Mouse (Mus musculus): ENCODE measurements at regions not wholly inside any gene's neighbourhood (a gene's known extent, or its start where the extent isn't known, plus 50 kb on each side); places are given as distances from the start of the nearest gene placed in this dataset.

- Histone ChIP-seq H3K4me3 (replicated peaks in 1 of 3; ENCODE audit: low read depth in 2 of 3, low read length in 2 of 3, poor library complexity in 1 of 3) (no peak overlapping the region), H3K9me3 (replicated peaks; ENCODE audit: low read length) (no peaks in the 10 kb centered on the region), H3K9ac (ENCODE audit: insufficient read depth, low read depth) (no peak overlapping the region), H3K79me2 (replicated peaks; ENCODE audit: control insufficient read depth, extremely low read depth, insufficient read depth, poor library complexity, severe bottlenecking) (no peaks in the 10 kb centered on the region), H3K27ac (ENCODE audit: insufficient read depth, low read depth) (no peak overlapping the region), H3K4me1 (ENCODE audit: control insufficient read depth in 1 of 2, insufficient read depth in 2 of 2) (no peaks in the 10 kb centered on the region), H3K36me3 (replicated peaks in 1 of 2; ENCODE audit: control insufficient read depth in 1 of 2, insufficient read depth in 1 of 2, low read length in 1 of 2) (no peaks in the 10 kb centered on the region), H3K27me3 (replicated peaks) (no peaks in the 10 kb centered on the region), H3K4me2 (ENCODE audit: insufficient read depth, low read depth, poor library complexity, severe bottlenecking) (no peak overlapping the region)
- DNase-seq (ENCODE audit: extremely low read depth) = no peak
- TF ChIP-seq MAFK (IDR thresholded peaks at IDR 0.05; ENCODE audit: insufficient replicate concordance, low read length) = no peak
- TF ChIP-seq IRF4 (IDR thresholded peaks at IDR 0.05; ENCODE audit: low read depth, low read length) = no peak
- no peak for TF ChIP-seq TCF12 (IDR thresholded peaks at IDR 0.05; ENCODE audit: low read depth, low read length)
- no peak for TF ChIP-seq USF1 (IDR thresholded peaks at IDR 0.05; ENCODE audit: low read depth, low read length)
- no peak for TF ChIP-seq MEF2A (IDR thresholded peaks at IDR 0.05; ENCODE audit: borderline replicate concordance, low read depth, low read length)
- no peak for TF ChIP-seq POLR2A (IDR thresholded peaks at IDR 0.05; ENCODE audit: low read depth, low read length)
- TF ChIP-seq RCOR1 (conservative IDR thresholded peaks at IDR 0.05; ENCODE audit: low read depth, low read length) = no peak
- no peak for TF ChIP-seq USF2 (conservative IDR thresholded peaks at IDR 0.05; ENCODE audit: low read depth, low read length)
- TF ChIP-seq MYC (IDR thresholded peaks at IDR 0.05; ENCODE audit: low read depth, low read length) = no peak
- TF ChIP-seq ZNF384 (IDR thresholded peaks at IDR 0.05; ENCODE audit: low read depth, low read length) = no peak
- TF ChIP-seq RAD21 (IDR thresholded peaks at IDR 0.05; ENCODE audit: low read depth, low read length) = no peak
- TF ChIP-seq E2F4 (IDR thresholded peaks at IDR 0.05; ENCODE audit: insufficient replicate concordance, low read depth, low read length) = no peak
- no peak for TF ChIP-seq ZC3H11A (IDR thresholded peaks at IDR 0.05; ENCODE audit: low read depth, low read length)
- dilution Hi-C loops (cut with MboI; ENCODE audit: extremely low pct_ligation_motif_present, extremely low pct_unique_long_range_greater_than_20kb, low sequenced_read_pairs) (no loop called here), in situ Hi-C loops (cut with MboI; ENCODE audit: low pct_ligation_motif_present, low pct_unique_long_range_greater_than_20kb, low sequenced_read_pairs) (no loop called here)
Observed at GRCm38 (mm10) chr1:57666179-57666693, 107.7 kb upstream of the Spats2l start.

- H3K79me2 ChIP-seq (replicated peaks; ENCODE audit: control insufficient read depth, extremely low read depth, insufficient read depth, poor library complexity, severe bottlenecking) = no peaks in the 10 kb centered on the region
- DNase-seq (ENCODE audit: extremely low read depth) = no peak
Observed at GRCm38 (mm10) chr1:57673415-57673814, 100.5 kb upstream of the Spats2l start.

More at GRCm38 (mm10) chr1:57673415-57673814, 100.5 kb upstream of the Spats2l start:
- in situ Hi-C loops (cut with MboI; ENCODE audit: low pct_ligation_motif_present, low pct_unique_long_range_greater_than_20kb, low sequenced_read_pairs) (no loop called here), dilution Hi-C loops (cut with MboI; ENCODE audit: extremely low pct_ligation_motif_present, extremely low pct_unique_long_range_greater_than_20kb, low sequenced_read_pairs) (no loop called here)
- H3K4me2 ChIP-seq (ENCODE audit: insufficient read depth, low read depth, poor library complexity, severe bottlenecking) = no peak overlapping the region
- no peaks in the 10 kb centered on the region for H3K36me3 ChIP-seq (replicated peaks in 1 of 2; ENCODE audit: control insufficient read depth in 1 of 2, insufficient read depth in 1 of 2, low read length in 1 of 2)
- H3K4me3 ChIP-seq (replicated peaks in 1 of 3; ENCODE audit: low read depth in 2 of 3, low read length in 2 of 3, poor library complexity in 1 of 3) = no peak overlapping the region
- H3K4me1 ChIP-seq (ENCODE audit: control insufficient read depth in 1 of 2, insufficient read depth in 2 of 2) = no peaks in the 10 kb centered on the region
- no peak overlapping the region for H3K27ac ChIP-seq (ENCODE audit: insufficient read depth, low read depth)
- no peaks in the 10 kb centered on the region for H3K9me3 ChIP-seq (replicated peaks; ENCODE audit: low read length)
- no peaks in the 10 kb centered on the region for H3K27me3 ChIP-seq (replicated peaks)
- TF ChIP-seq MXI1 (IDR thresholded peaks at IDR 0.05; ENCODE audit: low read depth, low read length) = no peak
- TF ChIP-seq CHD1 (IDR thresholded peaks at IDR 0.05; ENCODE audit: low read depth, low read length) = no peak
- no peak for TF ChIP-seq MAZ (IDR thresholded peaks at IDR 0.05; ENCODE audit: low read depth, low read length)
- no peak for TF ChIP-seq SIN3A (IDR thresholded peaks at IDR 0.05; ENCODE audit: low read length)
- no peak for TF ChIP-seq ZKSCAN1 (IDR thresholded peaks at IDR 0.05; ENCODE audit: borderline replicate concordance, low read depth, low read length)
- H3K9ac ChIP-seq (ENCODE audit: insufficient read depth, low read depth) = no peak overlapping the region

Measured in CH12.LX (cell line).